Comparison of ENCODE assay signal across 11 mouse cellular contexts in genomic region chr9:100599761-100600328, GRCm38 (mm10). TPM values are rescaled to one million over a fixed set of nuclear protein-coding genes. Genes with fewer than 3 reads are reported as not detected.
DNase-seq lines count a peak whose midpoint lies in the region; ATAC-seq and TF ChIP-seq lines count a peak whose summit lies in the region.
"Had no signal": no experiment of that assay in that cellular context is flagged by ENCODE, and none has a peak within 500 bp of the region (broad histone marks: within the 10 kb centered on the region; RNA-seq: fewer than 3 reads in every experiment).

No protein-coding gene starts in this region.

- H3K4me1 ChIP-seq in forebrain, embryonic 10.5 days: peaks cover 24% of the 10 kb centered on the region
- H3K4me1 ChIP-seq in forebrain, embryonic 15.5 days: peaks cover 9% of the 10 kb centered on the region; the same call in 1 of the 2 replicates
- peaks cover 8% of the 10 kb centered on the region; the same call in 1 of the 2 replicates for H3K4me1 ChIP-seq in hindbrain, embryonic 12.5 days
- H3K4me1 ChIP-seq in kidney, embryonic 16.5 days (ENCODE audit: insufficient read depth, low read length): no peaks in the 10 kb centered on the region
- H3K4me1 ChIP-seq: megakaryocyte, embryonic 14.5 days had no signal

- DNase-seq in forebrain, embryonic 10.5 days (ENCODE audit: extremely low spot score, low spot score): peak; percentile 30
- DNase-seq in R1 (ENCODE audit: low read depth, low spot score): peak; percentile 42
- DNase-seq in left cerebral cortex, adult 8-10 months (ENCODE audit: low spot score in 2 of 2): no peak
- DNase-seq in gastrocnemius, postnatal 36 days: no peak

- no peak for ATAC-seq in forebrain, embryonic 15.5 days (replicated peaks)
- ATAC-seq in hindbrain, embryonic 12.5 days (ENCODE audit: low FRiP score): no peak
- ATAC-seq in kidney, embryonic 16.5 days (ENCODE audit: low FRiP score, low TSS enrichment): no peak

- WGBS in forebrain, embryonic 10.5 days: 52% methylated on average over 3 of the region's 3 CpGs
- WGBS in forebrain, embryonic 15.5 days: 18% methylated on average over 3 of the region's 3 CpGs
- 29% methylated on average over 3 of the region's 3 CpGs for WGBS in hindbrain, embryonic 12.5 days
- WGBS in kidney, embryonic 16.5 days: 73% methylated on average over 3 of the region's 3 CpGs

- no peak overlapping the region for H3K4me3 ChIP-seq in forebrain, embryonic 10.5 days
- H3K4me3 ChIP-seq in forebrain, embryonic 15.5 days: no peak overlapping the region
- no peak overlapping the region for H3K4me3 ChIP-seq in hindbrain, embryonic 12.5 days
- H3K4me3 ChIP-seq in myocyte: no peak overlapping the region
- no peak overlapping the region for H3K4me3 ChIP-seq in kidney, embryonic 16.5 days (ENCODE audit: low read length)
- H3K4me3 ChIP-seq: megakaryocyte, embryonic 14.5 days had no signal

- intact Hi-C loops in gastrocnemius, postnatal 36 days (cut with DNase I): no loop called here

- H3K27ac ChIP-seq in forebrain, embryonic 10.5 days: peak overlapping the region; percentile 53; the same call in 1 of the 2 replicates
- H3K27ac ChIP-seq in forebrain, embryonic 15.5 days (replicated peaks): no peak overlapping the region
- 0 out of 2 replicates have a peak overlapping the region, but pooled peaks have one; percentile 17 for H3K27ac ChIP-seq in hindbrain, embryonic 12.5 days
- H3K27ac ChIP-seq in kidney, embryonic 16.5 days (ENCODE audit: low read length): no peak overlapping the region
- H3K27ac ChIP-seq: kidney, postnatal 0 days had no signal

- H3K4me2 ChIP-seq in forebrain, embryonic 15.5 days (replicated peaks): no peak overlapping the region
- no peak overlapping the region for H3K4me2 ChIP-seq in hindbrain, embryonic 12.5 days (replicated peaks)
- H3K4me2 ChIP-seq in myocyte (ENCODE audit: low read depth): no peak overlapping the region
- no peak overlapping the region for H3K4me2 ChIP-seq in kidney, embryonic 16.5 days (replicated peaks; ENCODE audit: low read depth, low read length)

- TF ChIP-seq POLR2A in myocyte (IDR thresholded peaks at IDR 0.05; ENCODE audit: insufficient read length, low read depth): no peak

- no peaks in the 10 kb centered on the region for H3K79me2 ChIP-seq in myocyte (ENCODE audit: control insufficient read depth, insufficient read depth)

- H3K27me3 ChIP-seq in forebrain, embryonic 10.5 days (ENCODE audit: poor library complexity, severe bottlenecking): no peaks in the 10 kb centered on the region
- no peaks in the 10 kb centered on the region for H3K27me3 ChIP-seq in forebrain, embryonic 15.5 days
- no peaks in the 10 kb centered on the region for H3K27me3 ChIP-seq in hindbrain, embryonic 12.5 days
- H3K27me3 ChIP-seq in myocyte (ENCODE audit: control insufficient read depth, insufficient read depth, insufficient read length): no peaks in the 10 kb centered on the region
- no peaks in the 10 kb centered on the region for H3K27me3 ChIP-seq in kidney, embryonic 16.5 days (ENCODE audit: insufficient read depth, low read length)

- H3K36me3 ChIP-seq in forebrain, embryonic 10.5 days (replicated peaks): no peaks in the 10 kb centered on the region
- H3K36me3 ChIP-seq in forebrain, embryonic 15.5 days: no peaks in the 10 kb centered on the region
- H3K36me3 ChIP-seq in hindbrain, embryonic 12.5 days: no peaks in the 10 kb centered on the region
- no peaks in the 10 kb centered on the region for H3K36me3 ChIP-seq in myocyte (ENCODE audit: control insufficient read depth, insufficient read depth)
- H3K36me3 ChIP-seq in kidney, embryonic 16.5 days (ENCODE audit: insufficient read depth, low read length): no peaks in the 10 kb centered on the region

- H3ac ChIP-seq in myocyte (ENCODE audit: control insufficient read depth, insufficient read length): no peak overlapping the region

- H3K9ac ChIP-seq in forebrain, embryonic 15.5 days (replicated peaks): no peak overlapping the region
- no peak overlapping the region for H3K9ac ChIP-seq in hindbrain, embryonic 12.5 days
- no peak overlapping the region for H3K9ac ChIP-seq in kidney, embryonic 16.5 days (replicated peaks; ENCODE audit: low read length)

- H3K9me3 ChIP-seq in forebrain, embryonic 10.5 days: no peaks in the 10 kb centered on the region; the same call in 1 of the 2 replicates
- no peaks in the 10 kb centered on the region for H3K9me3 ChIP-seq in forebrain, embryonic 15.5 days
- H3K9me3 ChIP-seq in hindbrain, embryonic 12.5 days (replicated peaks): no peaks in the 10 kb centered on the region
- no peaks in the 10 kb centered on the region for H3K9me3 ChIP-seq in kidney, embryonic 16.5 days (ENCODE audit: low read length)

TF ChIP-seq in myocyte, 11 proteins besides CTCF, POLR2A, EP300 and RAD21:
- TF ChIP-seq CEBPB (IDR thresholded peaks at IDR 0.05; ENCODE audit: insufficient read depth, poor library complexity, severe bottlenecking) (0 out of 2 replicates have a peak, but pooled peaks have one; percentile 26), SRF (IDR thresholded peaks at IDR 0.05; ENCODE audit: control insufficient read depth, insufficient read length, low read depth) (no peak)

RNA-seq across cellular contexts. Expression of gene Stag1, which starts 2.2 kb away (rescaled TPM):
- polyA plus RNA-seq in forebrain, embryonic 10.5 days (2016; fragmentation: Nextera tagmentation; extraction: Ambion mirVana): 52.3 and 53.9 TPM in 2 replicates
- polyA plus RNA-seq in forebrain, embryonic 15.5 days (2015; fragmentation: Nextera tagmentation; extraction: Ambion mirVana): 36.0 and 42.1 TPM in 2 replicates
- 58.1 and 60.0 TPM in 2 replicates for polyA plus RNA-seq in hindbrain, embryonic 12.5 days (2016; fragmentation: Nextera tagmentation; extraction: Ambion mirVana)
- 5.9 TPM for polyA plus RNA-seq in myocyte (2012; fragmentation: generic; extraction: Trizol)
- 10 to 100 TPM; 54.0 to 73.3 (median 67.2) TPM for total RNA-seq in left cerebral cortex, adult 8-10 months (2022)
- polyA plus RNA-seq in kidney, embryonic 16.5 days (2015; fragmentation: Nextera tagmentation; extraction: Ambion mirVana): 32.1 and 43.4 TPM in 2 replicates
- total RNA-seq in gastrocnemius, postnatal 36 days (2021): 10 to 100 TPM; 17.8 to 24.4 TPM

RNA-seq across cellular contexts. Expression of gene Slc35g2, which starts 29.0 kb away (rescaled TPM):
- polyA plus RNA-seq in forebrain, embryonic 10.5 days (2016; fragmentation: Nextera tagmentation; extraction: Ambion mirVana): 4.8 and 6.7 TPM in 2 replicates
- polyA plus RNA-seq in forebrain, embryonic 15.5 days (2015; fragmentation: Nextera tagmentation; extraction: Ambion mirVana): 5.6 and 8.5 TPM in 2 replicates
- 7.5 and 8.3 TPM in 2 replicates for polyA plus RNA-seq in hindbrain, embryonic 12.5 days (2016; fragmentation: Nextera tagmentation; extraction: Ambion mirVana)
- 0.10 TPM for polyA plus RNA-seq in myocyte (2012; fragmentation: generic; extraction: Trizol)
- 10 to 100 TPM; 20.7 to 24.7 (median 22.1) TPM for total RNA-seq in left cerebral cortex, adult 8-10 months (2022)
- polyA plus RNA-seq in kidney, embryonic 16.5 days (2015; fragmentation: Nextera tagmentation; extraction: Ambion mirVana): 5.6 and 6.0 TPM in 2 replicates
- under 1 TPM; 0.27 to 0.64 TPM for total RNA-seq in gastrocnemius, postnatal 36 days (2021)
- total RNA-seq: common myeloid progenitor, adult 5-6 weeks had no signal

RNA-seq across cellular contexts. Expression of gene Nck1, which starts 53.9 kb away (rescaled TPM):
- 65.6 and 70.0 TPM in 2 replicates for polyA plus RNA-seq in forebrain, embryonic 10.5 days (2016; fragmentation: Nextera tagmentation; extraction: Ambion mirVana)
- polyA plus RNA-seq in forebrain, embryonic 15.5 days (2015; fragmentation: Nextera tagmentation; extraction: Ambion mirVana): 40.2 and 42.4 TPM in 2 replicates
- 68.5 and 75.0 TPM in 2 replicates for polyA plus RNA-seq in hindbrain, embryonic 12.5 days (2016; fragmentation: Nextera tagmentation; extraction: Ambion mirVana)
- 17.1 TPM for polyA plus RNA-seq in myocyte (2012; fragmentation: generic; extraction: Trizol)
- total RNA-seq in left cerebral cortex, adult 8-10 months (2022): 10 to 100 TPM; 33.4 to 39.9 (median 36.4) TPM
- polyA plus RNA-seq in kidney, embryonic 16.5 days (2015; fragmentation: Nextera tagmentation; extraction: Ambion mirVana): 79.2 and 81.6 TPM in 2 replicates
- 10 to 100 TPM; 26.3 to 27.3 TPM for total RNA-seq in gastrocnemius, postnatal 36 days (2021)

Comparison
In these comparisons a context has a peak if more than half of its experiments do, and no peak if none do; other contexts are left out.
1. H3K27ac ChIP-seq: peak in forebrain, embryonic 10.5 days (single experiment) and hindbrain, embryonic 12.5 days (single experiment); none in forebrain, embryonic 15.5 days (single experiment) and kidney, embryonic 16.5 days (single experiment).
2. DNase-seq: peak in forebrain, embryonic 10.5 days (single experiment) and R1 (single experiment); none in left cerebral cortex, adult 8-10 months (0 of 2) and gastrocnemius, postnatal 36 days (0 of 2).